Mouse (Mus musculus) left cerebral cortex, adult 8-10 months (tissue): ENCODE measurements around the gene Dip2c. TPM values are rescaled to one million over a fixed set of nuclear protein-coding genes. Genes with fewer than 3 reads are reported as not detected.

Experiments used
- DNase-seq, 2 experiments: peaks; one replicate each; pipeline ENCODE4 v3.0.0; 2022; ENCODE audit warnings: low spot score in 2 of 2
- total RNA-seq, 4 experiments: library from RNA; stranded (reverse); gene quantifications; 2 replicates each; pipeline ENCODE4 v1.2.4; 2022

The Dip2c gene
- 10 to 100 TPM; 56.5 to 68.5 (median 60.1) TPM for total RNA-seq

- peak; percentile 78 to 82 for DNase-seq
Observed at GRCm38 (mm10) chr13:9276322-9276855, at the start of gene Dip2c. Gene Dip2c (plus strand): TSS chr13:9276528.

DNA sequence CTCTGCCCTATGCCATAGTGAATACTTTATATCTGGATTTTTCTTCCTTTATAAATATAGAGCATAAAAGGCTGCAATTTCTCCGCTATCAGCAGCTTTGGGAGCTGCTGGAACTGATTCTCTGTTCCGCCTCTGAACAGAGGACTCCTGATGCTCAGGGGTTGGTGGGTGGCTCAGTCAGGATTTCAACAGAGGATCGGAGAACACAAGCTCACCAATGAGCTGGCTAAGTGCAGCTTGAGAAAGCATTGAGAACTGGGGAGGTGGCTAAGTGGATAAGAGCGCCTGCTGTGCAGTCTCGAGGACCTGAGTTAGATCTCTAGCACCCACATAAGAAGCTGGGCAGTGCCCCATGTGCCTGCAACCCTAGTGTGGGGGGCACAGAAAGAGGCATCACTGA lies 49.2 kb upstream of the Dip2c start:
- no peak for DNase-seq

- DNase-seq, result no peak
Observed at GRCm38 (mm10) chr13:9237495-9237894, 38.8 kb upstream of the Dip2c start.

DNA sequence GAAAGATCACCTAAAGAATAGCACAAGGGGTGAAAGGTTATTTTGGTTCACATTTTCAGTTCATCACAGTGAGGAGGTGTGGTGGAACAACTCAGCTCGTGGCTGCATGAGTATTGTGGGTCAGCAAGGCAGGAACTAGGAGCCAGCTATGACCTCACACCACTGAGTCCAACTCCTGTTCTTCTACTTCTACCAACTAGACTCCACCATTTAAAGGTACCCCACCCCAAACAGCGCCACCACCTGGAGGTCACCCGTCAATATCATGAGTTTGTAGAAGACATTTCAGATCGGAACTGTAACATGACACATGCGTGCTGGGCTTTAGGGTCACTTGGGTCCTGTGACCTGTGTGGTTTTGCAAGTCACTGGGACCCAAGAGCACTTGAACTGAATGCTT lies 37.2 kb upstream of the Dip2c start:
- peak in 1 of 2 experiments; percentile 18 for DNase-seq

- peak; percentile 34 to 92 for DNase-seq
Observed at GRCm38 (mm10) chr13:9239631-9240236, 36.6 kb upstream of the Dip2c start.

- DNase-seq, result no peak
Observed at GRCm38 (mm10) chr13:9261748-9262147, 14.6 kb upstream of the Dip2c start.

DNA sequence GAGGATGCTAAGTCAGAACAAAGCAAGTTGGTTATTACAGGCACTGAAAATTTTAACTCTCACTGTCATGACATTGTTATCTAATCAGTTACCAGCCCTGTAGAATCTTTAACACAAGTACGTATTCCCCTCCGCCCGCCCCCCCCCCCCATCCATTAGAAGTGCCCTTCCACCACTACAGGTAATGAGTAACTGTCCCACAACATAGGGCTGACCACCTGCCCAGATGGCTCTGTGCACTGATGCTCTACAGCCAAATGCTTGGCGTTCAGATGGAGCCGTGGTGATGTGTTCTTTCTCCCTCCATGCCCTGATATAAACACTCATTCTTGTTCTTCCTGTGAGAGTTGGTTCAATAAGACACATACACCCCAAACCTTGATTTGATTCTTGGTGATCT lies 10.8 kb upstream of the Dip2c start:
- no peak for DNase-seq

DNA sequence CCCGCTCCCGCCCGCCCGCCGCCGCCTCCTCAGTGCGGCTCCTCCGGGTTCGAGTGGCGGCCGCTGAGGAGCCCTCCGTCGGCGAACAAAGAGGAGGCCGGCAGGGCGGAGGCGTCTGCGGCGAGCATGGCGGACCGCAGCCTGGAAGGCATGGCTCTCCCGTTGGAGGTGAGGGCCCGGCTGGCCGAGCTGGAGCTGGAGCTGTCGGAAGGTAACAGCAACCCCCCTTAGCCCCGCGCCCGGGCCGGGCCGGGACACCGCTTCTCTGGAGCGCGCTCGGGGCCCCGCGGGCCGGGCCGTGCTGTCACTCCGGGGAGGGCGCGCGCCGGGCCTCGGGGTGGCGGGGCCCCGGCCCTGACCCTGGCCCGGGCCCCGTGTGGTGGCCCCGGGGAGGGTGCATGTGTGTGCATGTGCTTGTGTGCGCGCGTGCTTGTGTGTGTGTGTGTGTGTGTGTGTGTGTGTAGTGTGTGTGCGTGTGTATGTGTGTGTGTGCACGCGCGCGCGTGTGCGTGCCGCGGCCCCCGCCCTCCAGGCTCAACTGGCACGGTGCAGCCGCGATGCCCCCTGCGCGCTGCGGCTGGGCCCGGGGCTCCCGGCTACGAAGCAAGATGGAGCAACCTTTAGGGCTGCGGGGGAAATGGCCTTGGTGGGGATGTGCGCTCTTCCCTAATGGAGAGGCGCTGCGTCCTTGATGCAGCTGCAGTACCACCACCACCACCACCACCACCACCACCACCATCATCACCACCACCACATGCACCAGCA lies 710 bp downstream of the Dip2c start:
- DNase-seq, result peak; percentile 39 to 42

- peak in 1 of 2 experiments; percentile 12 for DNase-seq
Observed at GRCm38 (mm10) chr13:9277621-9277960, 1.3 kb downstream of the Dip2c start.

GRCm38 (mm10) chr13:9278636-9279035 lies 2.3 kb downstream of the Dip2c start:
- DNase-seq, result no peak

DNA sequence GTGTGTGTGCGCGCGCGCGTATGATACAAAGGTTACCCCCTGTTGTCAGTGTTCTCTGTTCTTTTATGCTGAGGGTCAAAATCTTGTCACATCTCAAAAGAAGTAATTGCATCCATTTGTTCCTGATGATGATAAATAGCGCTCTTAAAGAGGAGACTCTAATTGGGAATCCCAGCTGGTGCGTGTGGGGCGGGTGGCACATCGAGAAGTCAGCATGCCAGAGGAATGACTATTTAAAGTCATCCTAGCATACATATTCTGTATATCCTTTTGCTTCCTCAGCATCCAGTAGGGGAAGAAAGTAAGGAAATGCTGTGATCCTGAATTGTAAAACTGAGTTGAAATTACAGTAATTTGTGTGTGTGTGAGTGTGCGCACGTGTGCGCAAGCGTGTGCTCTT lies 6.7 kb downstream of the Dip2c start:
- DNase-seq, result peak in 1 of 2 experiments; percentile 33

DNA sequence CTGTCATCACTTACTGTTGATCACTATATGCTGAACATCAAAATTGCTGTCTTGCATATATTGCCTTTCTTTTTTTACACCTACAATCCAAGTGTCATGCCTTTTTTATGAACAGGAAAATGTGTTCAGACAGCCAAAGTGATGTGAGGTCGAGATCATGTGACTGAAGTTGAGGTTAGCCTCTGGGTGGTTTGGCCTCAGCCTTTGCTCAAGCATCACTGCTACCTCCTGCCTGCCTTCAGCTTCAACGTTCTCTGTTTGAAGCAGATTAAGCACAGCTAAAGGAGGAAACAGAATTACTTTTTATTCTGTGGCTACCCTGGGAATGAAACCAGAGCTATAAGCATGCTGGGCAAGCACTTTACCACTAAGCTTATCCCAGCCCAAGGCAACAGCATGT lies 13.6 kb downstream of the Dip2c start:
- DNase-seq, result no peak

GRCm38 (mm10) chr13:9296285-9296684 lies 20.0 kb downstream of the Dip2c start:
- no peak for DNase-seq

DNA sequence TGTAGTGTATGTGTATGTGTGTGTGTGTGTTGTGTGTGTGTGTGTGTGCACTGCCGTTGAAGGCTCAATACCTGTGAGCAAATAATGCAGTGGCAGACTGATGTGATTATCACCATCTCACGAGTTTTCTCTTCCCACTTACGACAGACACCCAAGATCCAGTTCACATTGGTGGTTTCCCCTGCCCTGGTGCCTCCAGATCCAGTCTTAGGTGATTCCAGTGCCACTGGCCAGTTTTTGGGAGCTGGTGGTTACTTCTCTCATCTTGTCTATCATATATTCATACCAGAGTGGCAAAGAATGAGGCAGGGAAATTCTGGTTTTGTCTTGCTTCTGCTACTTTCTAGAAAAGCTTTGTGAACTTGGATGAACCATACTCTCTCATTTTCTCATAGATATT lies 20.9 kb downstream of the Dip2c start:
- no peak for DNase-seq

- no peak for DNase-seq
Observed at GRCm38 (mm10) chr13:9297689-9298088, 21.4 kb downstream of the Dip2c start.

- no peak for DNase-seq
Observed at GRCm38 (mm10) chr13:9299657-9300056, 23.3 kb downstream of the Dip2c start.

- no peak for DNase-seq
Observed at GRCm38 (mm10) chr13:9308863-9309262, 32.5 kb downstream of the Dip2c start.

- DNase-seq, result no peak
Observed at GRCm38 (mm10) chr13:9310806-9311205, 34.5 kb downstream of the Dip2c start.

- DNase-seq, result no peak
Observed at GRCm38 (mm10) chr13:9312916-9313315, 36.6 kb downstream of the Dip2c start.

- no peak for DNase-seq
Observed at GRCm38 (mm10) chr13:9314099-9314712, 37.9 kb downstream of the Dip2c start.

- no peak for DNase-seq
Observed at GRCm38 (mm10) chr13:9314713-9315112, 38.4 kb downstream of the Dip2c start.

DNA sequence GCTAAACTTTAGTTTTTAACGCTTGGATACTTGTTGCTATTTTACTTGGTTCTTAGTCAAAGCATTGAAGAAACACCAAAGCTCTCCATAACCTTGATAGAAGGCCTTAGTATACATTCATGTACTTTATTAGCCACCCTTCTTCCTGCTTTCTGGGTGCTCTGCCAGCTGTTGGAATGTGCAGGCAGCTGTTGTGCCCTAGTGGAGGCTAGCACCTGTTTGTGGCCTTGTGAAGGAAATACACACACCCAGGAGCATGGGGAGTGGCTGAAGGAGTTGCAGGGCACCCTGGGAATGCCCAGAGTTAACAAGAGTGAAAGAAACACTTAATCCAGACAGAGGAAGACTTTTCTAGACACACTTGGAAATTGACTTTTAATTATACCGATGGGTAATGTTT lies 43.4 kb downstream of the Dip2c start:
- DNase-seq, result no peak
